Mouse (Mus musculus) monocyte, adult 5-6 weeks (primary cell): ENCODE data around the gene Klrg1. TPM values are rescaled to one million over a fixed set of nuclear protein-coding genes. Genes with fewer than 3 reads are reported as not detected.

ENCODE experiments used
- ATAC-seq: fragments of 153-309, 156-312 bp; replicated peaks from 2 replicates; pipeline ENCODE4 v1.8.0; 2017; ENCODE audit warnings: mild to moderate bottlenecking; ENCODE audit not compliant: low TSS enrichment, insufficient number of reproducible peaks, severe bottlenecking, poor library complexity, low FRiP score
- total RNA-seq: library from RNA; stranded (forward); fragments of 200-1000, 200-491, 200-594 nt; gene quantifications from 3 replicates; pipeline ENCODE4 v1.2.3, GENCODE M21; 2017

The Klrg1 gene
- 101 to 234 TPM (median 111 TPM) in 3 replicates for total RNA-seq

DNA sequence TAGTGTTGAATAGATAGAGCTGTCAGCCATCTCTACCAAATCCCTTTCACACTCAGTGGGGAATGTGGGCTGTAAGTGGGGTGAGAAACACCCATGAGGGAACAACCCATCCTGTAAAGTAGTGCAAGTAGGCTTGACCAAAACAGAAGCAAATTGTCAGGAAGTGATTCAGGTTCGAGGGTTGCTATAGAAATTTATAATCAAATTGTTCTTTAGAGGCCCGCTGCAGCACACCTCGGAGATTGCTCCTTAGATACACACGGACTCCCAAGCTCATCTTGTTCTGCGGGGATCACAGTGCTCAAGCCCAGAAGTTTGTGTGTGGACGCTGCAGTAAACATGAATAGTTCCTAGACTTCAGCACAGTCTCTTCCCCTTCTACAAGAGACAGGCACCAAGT lies at the start of gene Klrg1:
Klrg1 (minus strand) TSS at position 101 of the 400 bp plus-strand sequence.
- no peak for ATAC-seq

DNA sequence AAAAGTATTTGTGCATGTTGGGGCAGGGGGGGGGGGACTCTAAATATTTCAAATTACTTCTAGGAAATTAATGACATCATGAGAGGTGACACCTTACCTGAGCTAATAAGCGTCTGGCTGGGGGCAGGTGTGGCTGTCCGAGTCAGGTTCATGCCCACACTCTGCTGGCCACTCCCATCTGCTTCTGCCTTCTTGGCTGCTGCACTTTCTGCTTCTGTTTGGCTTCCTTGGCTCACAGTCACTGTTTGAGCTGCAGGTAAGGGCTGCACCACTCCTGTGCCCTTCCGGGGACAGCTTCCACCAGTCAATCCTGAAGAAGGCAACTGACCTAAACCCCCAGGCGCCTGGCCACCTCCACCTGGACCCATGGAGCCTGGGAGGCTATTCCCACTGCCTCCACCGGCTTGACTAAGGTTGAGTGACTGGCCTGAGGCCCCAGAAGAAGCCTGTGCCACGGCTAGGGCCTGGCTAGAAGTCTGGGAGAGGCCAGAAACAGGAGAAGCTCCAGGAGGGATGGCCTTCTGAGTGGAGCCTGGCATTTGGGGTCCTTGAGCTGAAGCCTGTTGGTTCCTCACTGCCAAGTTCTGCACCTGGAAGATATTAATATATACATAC lies 42.8 kb upstream of the Klrg1 start:
- no peak for ATAC-seq

DNA sequence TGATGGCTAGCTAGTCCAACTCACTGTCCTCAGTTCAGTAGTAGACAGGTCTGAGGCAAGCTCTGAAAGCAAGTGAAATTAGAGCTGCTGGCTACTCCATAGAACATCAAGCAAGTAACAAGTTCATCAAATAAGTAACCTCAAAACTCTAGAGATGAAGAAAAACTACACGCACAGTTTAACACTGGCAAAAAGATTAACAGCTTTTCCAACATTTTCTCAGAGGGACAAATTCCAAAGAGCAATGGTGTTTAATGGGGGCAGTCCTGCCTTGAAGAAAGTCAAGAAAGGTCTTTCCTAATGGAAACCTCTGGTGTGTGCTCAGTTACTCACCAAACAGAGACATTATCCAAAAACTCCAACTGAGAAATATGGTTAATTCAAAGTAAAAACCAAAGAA lies 36.0 kb upstream of the Klrg1 start:
- no peak for ATAC-seq

DNA sequence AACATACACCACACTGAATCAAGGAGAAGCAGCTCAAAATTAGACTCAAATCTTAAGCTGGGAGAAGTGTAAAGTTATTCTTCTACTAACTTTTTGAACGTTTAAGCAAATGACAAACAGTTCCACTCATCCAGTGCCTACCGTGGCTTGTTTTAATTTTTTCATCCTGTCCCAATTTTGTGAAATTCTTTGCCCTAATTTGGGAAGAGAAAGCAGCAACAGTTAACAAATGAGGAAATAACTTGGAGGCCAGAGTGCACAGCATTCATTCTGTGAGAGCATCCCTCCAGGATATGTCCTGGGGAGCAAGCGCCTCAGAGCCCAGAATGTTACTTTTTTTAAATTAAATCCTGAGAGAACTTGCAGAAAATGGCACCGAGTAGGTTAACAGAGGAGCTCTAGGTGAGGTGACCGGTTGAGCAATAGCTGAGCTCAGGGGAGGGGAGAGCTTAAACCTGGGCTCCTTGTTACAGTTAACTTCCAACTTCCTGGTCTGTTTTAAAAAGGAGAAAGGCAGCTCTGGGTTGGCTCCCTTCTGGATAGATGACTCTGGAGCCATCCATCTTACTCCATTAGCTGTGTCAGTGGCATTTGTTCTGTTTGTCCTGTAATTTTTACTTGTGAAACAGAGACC lies 27.6 kb upstream of the Klrg1 start:
- no peak for ATAC-seq

DNA sequence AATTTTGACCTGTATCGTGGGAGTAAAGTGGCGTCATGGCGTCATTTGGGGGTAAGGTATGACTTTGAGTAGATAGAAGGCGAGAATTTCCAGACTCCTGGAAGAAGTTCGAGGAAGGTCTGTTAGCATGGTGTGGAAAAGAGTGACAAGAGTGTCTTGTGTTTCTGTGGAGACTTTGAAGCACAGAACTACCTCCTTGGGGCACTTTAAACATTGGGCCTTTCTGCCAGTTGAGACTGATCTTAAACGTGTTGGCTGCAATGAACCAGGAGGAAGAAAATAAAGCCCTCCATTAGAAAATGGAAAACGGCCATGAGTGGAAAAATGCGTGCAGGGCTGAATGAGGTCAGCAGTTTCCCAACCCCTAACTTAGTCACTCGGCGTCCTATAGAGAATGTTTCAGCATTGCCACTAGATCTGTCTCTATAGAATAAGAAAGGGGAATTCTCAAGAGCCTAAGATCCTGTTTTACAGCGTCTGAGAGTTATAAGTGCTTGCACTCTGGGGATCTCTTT lies 26.8 kb upstream of the Klrg1 start:
- ATAC-seq: no peak

DNA sequence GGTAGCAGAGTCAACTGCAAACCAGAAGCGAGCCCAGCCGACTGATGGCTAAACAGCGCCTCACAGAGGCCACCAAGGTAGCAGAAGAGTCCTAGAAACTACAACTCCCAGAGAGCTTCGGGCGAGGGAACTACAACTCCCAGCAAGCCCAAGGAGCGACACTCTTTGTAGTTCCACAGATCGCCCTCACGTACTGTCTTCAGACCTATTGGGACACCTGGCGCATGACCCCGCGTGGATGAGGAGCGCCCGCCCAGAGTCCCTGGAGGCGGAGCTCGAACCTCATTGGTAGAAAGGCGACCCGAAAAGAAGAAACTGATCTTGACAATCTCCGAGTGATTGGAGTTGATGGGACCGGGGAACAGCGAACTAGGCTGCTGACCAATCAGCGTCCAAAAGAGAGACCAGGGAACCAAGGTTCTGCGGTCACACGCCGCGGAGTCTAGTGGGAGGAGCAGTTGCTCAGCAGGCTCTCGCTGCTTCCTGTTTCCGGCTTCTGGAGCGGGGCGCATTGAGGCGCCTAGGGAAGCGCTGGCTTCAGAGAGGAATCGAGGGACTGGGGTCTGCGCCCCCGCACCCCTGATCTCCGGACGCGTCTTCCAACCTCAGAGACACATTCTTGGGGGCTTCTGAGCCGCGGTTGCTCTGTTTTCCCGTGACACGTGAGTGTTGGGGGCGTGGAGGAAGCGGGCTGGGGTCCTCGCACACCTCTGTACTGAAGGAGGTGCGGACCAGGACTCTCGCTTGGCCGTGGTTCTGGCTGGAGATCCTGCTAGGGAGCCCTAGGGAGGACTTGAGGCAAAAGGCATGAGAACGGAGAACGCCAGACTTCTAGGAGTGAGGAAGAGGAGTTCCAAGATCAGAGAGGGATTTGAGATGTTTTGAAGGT lies 26.1 kb upstream of the Klrg1 start, which contains the start of gene M6pr:
M6pr (plus strand) TSS at position 216 of the 889 bp plus-strand sequence.
- ATAC-seq: peak; percentile 92

DNA sequence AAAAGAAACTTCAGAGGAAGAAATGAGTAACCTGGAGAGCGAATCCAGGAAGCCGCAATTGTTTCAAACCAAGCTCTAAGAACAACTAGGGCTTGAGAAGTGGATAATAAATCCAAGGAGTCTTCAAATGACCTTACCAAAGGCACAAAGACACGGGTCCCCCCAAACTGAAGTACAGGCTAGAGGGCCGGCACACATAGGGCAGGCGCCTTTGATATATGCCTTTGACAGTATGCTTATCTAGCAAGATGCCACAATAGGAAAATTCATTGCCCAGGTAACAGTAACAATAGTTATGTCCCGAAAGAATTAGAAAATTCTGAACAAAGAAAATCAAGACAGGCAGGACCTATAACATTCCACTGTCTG lies 25.4 kb upstream of the Klrg1 start:
- no peak for ATAC-seq

DNA sequence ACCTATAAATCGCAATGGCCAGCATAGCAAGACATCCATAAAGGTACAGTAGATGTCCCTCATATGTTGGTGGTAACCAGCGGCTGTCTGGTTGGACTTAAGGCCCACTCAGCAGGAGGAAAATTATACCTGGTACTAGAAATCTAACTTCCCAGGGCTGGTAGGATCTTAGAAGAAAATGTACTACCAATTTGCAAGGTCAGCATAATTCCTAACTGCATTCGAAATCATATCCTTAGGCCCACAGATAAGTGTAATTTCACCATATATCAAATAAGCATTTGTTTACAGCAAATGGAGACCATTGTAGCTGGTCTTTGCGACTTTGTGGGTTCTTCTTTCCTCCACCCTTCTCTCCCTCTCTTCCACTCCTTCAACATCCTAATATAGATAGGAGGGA lies 24.0 kb upstream of the Klrg1 start:
- ATAC-seq: no peak

DNA sequence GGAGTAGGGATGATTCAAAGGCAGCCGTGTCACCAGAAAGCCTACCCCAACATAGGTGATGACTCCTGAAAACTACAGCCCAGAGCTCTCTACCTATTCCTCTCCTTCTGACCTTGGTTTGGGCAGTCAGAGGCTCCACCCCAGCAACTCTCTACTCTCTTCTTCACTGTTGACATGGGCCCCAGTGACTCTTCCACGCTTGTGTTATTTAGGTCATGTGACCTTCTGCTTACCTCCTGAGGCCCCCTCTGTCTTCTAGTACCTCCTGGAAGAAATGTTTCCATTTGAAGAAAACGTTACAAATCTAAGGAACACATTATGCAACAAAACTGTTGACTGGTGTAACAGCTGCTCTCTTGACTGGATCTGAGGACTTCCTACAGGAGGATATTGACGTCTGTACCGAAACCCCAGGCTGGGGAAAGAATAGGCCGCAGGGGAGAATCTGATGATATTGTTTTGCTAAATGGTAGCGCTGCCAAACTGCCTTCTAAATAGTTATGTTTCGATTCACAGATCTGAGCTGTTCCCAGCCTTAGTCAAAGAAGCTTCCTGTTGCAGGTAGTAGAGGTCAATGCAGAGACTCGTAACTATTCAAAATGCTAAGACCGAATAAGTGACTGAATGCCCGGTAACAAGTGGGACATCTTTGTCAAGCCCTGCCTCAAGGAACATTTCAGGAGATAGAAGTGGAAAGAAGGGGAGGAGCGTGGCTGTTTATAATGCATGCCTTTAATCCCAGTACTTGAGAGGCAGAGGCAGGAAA lies 22.3 kb upstream of the Klrg1 start:
- no peak for ATAC-seq

DNA sequence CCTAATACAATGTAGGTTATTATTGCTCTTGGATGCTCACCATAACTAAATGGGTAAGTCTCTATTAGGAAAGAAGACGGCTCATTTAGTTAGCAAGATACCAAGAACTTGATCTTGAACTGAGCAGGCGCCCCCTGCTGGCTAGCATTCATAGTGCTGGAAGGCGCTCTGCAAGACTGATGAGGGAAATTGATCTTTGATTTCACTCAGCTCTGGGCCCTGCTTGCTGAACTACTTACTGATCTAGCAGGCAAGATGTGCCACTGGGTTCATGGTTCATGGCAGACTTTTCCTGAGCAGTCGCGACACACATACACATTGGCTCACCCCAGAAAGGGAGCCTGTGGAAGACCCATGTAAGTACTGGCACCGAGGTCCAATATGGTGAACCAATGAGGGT lies 21.7 kb upstream of the Klrg1 start:
- ATAC-seq: no peak

DNA sequence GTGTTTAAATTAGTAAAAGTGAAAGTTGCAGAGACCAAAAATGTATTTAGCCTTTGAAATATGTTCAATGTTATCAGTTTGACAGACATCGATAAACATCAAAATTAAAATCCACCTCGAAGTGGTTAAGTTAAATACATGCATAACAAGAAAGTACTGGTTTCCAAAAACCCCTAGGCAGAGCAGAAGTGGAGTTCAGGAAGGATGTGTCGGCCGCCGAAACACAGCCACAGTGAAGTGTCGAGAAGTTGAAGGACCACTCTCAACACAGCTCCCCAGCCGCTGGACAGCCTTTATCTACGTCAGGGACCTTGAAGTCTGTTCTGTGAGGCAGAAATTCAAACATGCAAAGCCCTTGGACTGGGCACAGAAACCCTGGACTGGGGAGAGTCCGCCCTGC lies 20.8 kb upstream of the Klrg1 start:
- ATAC-seq: no peak

DNA sequence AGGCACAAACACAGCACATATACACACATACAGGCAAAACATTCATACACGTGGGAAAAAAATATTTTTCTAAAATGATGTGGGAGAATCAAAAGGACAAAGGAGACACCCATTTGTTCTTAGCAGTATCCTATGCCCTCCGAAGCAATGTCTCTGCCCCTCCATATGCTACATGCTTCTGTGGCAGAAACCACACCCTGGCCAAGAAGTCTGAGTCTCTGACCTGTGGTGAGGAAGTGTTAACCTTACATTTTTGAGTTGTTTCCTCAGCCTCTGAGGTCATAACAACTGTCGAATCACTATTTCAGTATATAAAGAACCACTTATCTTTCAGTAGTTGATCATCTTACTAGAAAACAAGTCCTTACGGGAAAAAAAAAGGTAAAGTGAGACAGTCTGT lies 20.0 kb upstream of the Klrg1 start:
- ATAC-seq: peak; percentile 47; the same call in 1 of the 2 replicates

DNA sequence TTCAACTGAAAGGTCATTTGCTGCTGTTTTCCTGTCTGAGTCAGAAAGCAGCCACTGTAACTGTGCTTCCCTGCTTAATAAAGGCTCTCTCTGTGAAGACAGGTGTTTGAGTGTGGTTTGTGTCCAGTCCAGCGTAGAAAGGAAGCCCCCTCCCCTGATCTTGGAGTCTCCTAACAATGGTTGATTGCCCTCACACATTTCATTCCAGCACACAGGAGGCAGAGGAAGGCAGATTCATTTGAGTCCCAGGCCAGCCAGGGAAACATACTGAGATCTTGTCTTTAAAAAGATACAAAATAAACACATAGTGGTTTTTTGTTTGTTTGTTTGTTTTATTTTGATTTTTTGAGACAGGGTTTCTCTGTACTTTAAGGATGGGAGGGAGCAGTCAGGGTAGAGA lies 19.4 kb upstream of the Klrg1 start:
- ATAC-seq: no peak

DNA sequence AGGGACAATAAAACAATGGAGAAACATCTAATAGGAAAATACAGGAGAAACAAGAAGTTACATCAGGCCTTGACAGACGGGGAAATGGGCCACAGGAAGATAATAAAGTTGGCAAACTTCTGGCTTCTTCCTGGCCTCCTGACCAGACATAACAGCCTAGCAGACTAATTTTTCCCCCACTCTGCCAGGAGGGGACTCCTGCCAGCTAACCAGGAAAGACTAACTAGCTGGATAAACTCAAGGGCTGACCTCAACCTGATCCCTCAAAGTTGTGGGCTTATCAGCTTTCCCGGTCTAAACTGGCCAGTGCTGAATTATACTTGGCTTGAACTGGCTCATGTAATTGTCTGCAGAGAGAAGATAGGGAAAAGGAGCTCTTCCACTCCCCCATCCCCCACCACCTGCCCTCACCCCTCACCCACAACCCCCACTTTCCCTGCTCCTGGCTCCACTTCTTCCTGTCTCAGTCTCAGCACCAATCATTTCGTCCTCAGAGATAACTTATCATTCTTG lies 17.0 kb upstream of the Klrg1 start:
- ATAC-seq: no peak

DNA sequence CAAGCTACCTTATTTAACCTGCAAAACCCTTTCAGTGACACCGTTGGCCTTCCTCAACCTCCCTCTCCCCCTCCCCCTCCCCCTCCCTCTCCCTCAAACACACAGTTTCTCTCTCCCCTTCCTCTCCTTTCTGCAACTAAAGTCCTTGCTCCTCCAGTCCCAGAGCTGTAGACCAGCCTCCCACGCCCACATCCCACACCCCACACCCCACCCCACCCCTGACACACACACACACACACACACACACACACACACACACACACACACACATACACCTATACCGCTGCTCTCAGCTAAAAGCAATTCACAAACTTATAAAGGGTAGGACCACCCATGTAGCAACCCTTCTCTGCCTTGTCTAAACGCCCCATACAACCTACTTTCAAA lies 15.5 kb upstream of the Klrg1 start:
- ATAC-seq: no peak

DNA sequence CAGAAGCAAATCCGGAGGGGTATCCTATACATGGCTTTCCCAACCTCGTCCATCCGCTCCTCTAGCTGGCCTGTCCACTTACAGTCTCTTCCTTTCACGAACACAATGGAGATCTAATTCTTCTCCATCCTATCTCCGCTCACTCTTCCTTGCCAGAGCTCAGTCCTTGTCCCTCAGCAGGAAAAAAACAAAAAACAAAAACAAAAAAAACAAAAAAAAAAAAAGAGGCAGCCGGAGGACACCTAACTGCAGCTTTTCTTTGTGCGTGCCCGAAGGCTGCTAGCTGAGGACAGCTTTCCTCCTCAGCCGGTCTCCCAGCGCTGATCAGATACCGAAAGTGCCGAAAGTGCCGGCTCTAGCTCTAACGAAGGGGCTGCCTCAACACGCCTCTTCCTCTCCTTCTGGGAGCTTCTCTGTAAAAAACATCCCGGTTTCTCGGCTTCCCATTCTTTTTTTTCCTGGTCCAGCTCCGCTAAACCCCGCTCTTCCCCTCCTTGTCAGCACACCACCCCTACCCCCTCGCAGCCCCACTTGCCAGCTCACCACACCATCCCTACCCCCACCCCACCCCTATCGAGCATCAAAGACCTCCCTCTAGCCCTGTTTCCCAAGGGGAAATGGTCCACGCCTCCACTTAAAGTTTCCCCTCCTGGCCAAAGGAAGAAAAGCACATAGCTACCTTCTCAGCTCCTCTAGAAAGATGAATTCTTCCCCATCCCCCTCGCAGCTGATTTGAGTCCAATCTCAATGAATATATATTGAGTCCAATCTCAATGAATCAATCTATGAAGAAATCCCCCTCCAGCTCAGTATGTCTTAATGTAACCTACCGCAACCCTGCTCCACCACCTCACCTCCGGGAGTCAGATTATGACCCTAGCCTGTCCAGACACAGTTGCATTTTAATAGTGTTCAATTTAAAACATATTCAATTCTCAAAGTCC lies 14.9 kb upstream of the Klrg1 start:
- no peak for ATAC-seq

DNA sequence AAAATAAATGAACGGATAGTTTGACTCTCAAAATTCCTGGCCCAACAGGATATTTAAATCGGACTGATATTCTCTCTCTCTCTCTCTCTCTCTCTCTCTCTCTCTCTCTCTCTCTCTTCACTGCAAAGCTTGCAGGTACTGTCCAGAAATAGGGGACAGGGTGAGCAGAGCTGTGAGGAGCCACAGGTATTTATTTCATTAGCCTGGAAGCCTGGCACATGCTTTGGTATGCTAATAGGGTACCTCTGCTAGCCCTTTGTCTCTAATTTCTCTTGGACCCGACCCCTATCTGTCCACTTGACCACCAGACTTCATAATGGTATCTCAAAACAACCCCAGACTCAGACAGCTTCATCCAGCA lies 14.2 kb upstream of the Klrg1 start:
- ATAC-seq: no peak

DNA sequence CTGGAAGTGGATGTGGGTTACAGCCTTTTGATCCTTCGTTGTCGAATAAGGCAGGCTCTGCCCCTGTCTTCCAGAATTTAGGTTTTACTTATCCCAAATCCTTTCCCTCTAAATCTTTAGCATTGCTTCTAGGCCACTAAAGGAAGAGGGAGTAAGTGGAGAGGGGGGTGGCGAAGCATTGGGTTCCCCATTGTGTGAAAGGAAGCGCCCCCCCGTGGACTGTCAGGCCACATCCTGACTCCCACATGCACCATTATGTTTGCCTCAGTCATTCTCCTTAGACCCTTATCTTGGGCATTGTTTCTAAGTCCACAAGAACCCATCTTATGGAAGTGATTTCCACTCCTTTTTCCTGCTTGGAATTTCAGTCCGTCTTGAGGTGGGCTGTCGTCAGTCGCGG lies 12.6 kb upstream of the Klrg1 start:
- ATAC-seq: no peak
